Mouse (Mus musculus) erythroid progenitor cell, adult 5-6 weeks (primary cell): ENCODE measurements at regions not wholly inside any gene's neighbourhood (a gene's known extent, or its start where the extent isn't known, plus 50 kb on each side); places are given as distances from the start of the nearest gene placed in this dataset.

ENCODE experiments used
- ATAC-seq: replicated peaks from 2 replicates; pipeline ENCODE4 v1.8.0; 2016; ENCODE audit warnings: moderate number of reproducible peaks, mild to moderate bottlenecking, moderate TSS enrichment, inconsistent platforms; ENCODE audit not compliant: poor library complexity, low FRiP score, severe bottlenecking

DNA sequence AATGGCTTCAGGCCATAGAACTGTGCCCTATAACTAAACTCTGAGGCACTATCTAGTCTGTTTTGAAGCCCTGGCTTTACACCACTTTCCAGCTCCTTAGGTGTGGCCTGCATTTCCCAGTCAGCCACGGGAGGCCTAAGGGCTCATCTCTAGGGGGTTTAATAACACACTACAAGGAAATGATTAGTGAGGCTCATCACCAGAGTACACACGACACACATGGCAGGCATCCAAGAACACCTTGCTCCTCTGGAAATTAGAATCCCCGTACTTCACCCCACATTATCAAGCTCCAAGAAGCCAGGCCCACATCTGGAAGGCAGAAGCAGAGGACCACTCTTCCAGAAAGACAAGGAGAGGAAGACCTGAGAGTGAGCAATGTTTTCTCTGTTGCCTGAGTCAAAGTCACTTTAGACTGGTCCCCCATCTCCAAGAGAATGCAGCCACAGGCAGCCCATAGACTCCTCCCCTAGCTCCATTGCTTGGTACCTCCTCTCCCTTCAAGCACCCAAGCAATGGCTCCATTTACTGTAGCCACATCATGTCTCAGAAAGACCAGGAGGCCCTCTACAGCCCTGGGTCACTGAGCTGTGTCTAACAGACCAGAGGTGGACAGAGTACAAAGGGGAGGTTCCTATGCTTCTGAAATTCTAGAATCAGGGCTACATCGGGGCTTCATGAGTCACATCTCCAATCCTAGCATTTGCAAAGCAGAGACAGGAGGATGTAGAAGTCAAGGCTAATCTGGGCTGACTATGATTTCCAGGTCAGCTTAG lies 204.0 kb upstream of the Spdye4c start:
- no peak for ATAC-seq

DNA sequence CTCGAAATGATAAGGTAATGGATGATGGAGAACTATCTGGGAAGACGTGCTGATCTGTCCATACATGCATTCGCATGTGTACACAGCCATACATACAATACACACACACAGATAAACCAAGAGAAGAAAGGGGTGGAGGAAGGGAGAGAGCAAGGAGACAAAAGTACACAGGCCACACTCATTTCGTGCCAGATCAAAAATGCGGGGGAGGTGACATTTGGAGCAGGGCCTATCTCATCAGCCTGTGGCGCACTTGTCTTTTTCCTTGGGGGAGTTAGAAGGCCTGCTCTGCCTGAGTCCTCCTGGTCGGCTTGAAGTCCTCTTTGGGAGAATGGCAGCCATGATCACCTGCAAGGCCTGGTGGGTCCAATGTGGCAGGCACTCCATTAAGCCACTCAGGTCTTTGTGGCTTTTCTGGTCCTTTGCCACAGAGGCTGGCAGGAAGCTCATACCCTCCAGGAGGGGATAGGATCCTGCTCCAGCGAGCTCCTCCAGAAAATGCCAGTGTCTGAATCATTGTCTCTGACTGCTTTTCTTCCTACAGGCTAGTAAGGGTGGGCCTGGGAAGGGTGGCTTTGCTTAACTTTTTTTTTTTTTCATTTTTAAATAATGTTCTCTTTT lies 203.0 kb upstream of the Spdye4c start:
- no peak for ATAC-seq

DNA sequence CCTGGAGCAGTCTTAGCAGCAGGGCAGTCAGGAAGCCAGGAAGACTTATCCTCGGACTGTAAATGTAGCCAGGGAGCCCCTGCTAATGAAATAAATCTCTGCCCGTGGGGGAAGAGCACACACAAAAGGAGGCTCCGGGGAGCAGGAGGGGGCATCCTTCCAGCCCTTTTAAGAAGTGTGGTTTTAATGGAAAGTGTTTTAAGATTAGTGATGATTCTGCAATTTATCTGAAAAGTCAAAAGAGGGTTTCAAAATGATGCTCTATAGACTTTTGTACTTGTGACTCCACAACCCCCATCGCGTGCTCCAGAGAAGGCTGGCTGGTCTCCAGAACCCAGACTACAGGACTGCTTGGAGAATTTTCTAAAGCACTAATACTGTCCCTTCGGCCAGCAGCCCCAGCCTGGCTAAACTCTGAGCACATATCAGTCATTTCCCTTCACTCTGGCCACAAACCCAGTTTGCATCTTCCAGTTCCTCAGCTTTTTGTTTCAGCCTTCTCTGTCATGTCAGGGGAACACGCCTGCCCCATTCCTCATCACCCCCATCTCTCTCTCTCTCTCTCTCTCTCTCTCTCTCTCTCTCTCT lies 202.0 kb upstream of the Spdye4c start:
- ATAC-seq, result no peak

DNA sequence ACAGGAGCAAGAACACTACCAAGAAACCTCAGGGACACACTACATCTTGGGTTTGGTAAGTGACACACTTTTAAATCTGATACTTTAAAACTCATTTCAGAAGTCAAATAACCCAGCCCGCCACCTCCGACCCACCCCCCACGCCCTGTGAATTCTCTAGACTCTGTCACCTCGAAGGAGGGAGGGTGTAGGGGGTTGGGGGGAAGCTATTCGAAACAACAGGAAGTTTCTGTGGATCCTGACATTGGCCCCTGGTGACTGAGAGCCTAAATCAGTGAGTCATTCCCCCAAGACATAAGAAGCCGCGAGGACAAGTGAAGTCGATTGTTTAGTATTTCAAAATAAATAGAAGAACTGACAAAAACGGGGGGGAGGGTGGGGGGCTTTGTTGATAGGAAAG lies 198.7 kb upstream of the Spdye4c start:
- ATAC-seq, result no peak

DNA sequence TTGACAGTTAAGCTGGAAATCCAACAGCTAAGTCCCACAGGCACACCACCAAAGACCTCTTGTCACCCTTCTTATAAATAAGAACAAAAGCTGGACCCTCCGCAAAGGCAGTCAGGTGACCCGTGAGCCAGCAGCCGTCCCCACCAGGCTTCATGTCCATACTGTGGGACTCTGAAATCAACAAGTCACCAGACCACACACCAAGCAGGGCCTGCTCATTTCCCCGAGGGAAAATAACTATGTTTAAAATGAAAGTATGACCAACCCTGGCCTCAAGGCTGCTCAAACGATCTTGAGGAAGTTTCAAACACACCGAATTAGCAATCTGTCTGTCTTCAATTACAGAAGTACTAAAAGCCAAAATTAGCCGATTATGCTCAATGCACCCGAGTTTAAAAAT lies 197.6 kb upstream of the Spdye4c start:
- no peak for ATAC-seq

DNA sequence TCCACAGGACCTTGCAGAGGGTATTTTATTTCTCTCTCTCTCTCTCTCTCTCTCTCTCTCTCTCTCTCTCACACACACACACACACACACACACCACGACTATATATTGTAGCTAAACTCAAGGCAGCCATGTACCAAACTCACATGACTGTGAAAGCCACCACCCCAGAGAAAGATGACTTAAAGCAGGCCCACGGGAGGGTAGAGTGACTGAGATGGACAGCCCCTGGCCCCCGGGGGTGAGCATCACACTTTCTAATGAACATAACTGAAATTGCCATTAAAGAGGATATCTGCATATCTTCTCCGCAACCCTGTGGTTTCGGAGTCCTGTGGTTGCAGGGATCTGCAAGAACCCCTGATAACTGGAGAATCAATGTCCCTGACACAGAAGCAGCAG lies 197.1 kb upstream of the Spdye4c start:
- no peak for ATAC-seq

DNA sequence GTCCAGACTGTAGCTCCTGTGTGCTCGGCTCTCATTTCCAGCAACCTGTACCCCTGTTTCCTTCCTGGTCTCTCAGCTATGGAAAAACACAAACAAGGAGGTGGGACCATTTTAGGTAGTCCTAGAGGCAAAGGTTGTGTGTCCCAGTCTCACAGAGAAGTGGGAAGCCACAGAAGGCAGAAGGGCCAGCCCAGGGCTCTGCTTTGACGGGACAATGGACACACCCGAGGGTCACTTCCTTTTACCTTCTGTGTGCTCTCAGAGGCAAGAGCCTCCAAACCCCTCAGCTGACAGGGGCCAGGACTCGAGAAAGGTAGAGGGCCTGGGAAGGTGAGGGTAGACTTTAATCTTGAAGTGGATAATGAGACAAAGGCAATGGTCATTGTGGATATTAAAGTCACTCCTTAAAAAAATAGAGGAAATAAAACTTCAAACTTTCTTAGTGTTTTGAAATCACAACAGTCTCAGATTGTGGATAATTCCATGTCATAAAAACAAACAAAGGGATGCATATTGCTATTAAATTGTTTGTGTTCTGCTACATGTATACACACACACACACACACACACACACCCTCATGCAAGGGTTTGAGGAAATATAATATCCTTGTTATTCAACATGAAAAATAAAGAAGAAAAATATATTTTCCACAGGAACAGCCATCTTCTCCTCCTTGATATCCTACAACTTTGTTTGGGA lies 195.6 kb upstream of the Spdye4c start:
- no peak for ATAC-seq

DNA sequence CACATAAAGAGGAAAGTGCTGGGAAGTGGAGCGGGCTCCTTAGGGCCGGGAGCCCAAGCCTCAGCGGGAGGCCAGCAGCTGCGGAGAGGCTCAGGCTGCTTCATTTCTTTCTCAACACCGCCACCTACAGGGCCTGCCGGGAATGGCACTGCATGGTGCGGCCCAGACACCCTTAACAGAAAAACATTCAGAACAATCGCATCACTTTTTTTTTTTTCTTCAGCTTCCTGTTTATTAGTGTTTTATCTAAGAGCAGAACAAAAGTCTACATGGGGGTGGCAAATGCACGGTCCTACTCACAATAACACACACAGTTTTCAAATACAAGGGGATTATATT lies 195.0 kb upstream of the Spdye4c start:
- ATAC-seq, result peak; percentile 68; the same call in 1 of the 2 replicates

DNA sequence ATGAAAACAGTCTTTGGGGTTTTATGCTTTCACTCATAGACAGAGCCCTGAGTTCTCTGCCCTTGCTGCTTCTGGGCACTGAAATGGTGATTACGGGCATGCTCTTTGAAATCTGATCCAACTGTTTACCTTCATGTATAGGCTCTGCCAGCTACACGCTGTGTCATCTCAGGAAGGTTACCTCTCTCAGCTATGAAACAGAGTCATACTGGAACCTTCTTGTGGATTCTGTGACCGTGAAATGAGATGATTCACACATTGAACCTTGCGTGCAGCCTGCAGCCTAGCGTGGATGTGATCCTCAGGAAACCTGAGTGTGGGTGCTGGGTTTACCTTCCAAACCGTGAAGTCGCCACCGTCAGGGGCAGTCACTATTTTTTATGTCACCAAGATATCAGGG lies 189.7 kb upstream of the Spdye4c start:
- no peak for ATAC-seq

DNA sequence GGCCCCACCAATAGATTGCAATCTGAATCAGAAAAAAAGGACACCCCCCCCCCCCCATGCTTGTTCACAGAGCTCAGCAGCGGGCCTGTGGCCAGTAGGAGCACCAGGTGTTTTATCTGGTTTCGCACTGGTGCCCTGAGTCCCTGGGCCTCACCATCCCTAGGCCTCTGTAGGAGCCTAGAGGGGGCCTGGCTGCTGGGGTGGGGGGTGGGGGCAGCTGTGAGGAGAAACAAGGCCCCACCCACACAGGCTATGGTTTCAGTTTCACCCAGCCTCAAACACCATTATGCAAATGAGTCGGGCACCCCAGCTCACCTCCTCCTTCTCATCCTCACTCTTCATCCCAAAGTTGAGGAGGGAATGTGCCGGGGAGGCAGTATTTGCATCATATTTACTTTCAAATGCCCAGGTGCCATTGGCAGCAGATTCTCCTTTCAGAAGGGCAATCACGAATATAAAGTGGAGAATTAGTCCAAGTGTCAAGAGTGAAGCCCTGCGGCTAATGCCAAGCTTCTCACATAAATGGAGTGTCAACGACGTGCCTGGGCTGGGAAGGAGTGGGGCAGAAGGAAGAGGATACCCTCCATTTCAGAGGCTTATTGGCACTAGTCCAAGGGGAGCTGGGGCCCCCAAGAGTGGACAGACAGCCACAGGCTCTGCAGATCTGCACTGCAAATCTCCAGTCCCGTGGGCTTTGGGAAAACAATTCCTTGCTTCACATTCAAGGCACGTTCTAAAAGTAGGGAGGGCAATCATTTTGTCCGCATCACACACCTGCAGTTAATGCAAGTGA lies 187.7 kb upstream of the Spdye4c start:
- ATAC-seq, result no peak

DNA sequence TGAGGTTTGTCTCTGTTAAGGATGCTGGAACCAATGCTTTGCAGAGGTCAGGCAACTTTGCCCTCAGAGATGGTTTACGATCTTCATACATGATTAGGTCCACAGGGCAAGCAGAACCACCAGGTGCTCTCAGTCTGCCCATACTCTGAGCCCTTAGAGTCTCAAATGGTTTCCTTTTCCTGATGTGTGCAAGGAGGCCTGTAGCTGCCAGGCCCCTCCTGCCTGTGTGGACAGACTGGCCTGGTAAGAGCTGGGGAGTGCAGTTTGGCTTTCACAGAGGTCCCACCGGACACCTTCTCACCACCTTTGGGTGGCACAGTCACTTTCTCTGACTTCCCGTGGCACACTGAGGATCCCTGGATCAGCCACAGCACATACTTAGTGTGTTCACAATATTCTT lies 186.6 kb upstream of the Spdye4c start:
- no peak for ATAC-seq

DNA sequence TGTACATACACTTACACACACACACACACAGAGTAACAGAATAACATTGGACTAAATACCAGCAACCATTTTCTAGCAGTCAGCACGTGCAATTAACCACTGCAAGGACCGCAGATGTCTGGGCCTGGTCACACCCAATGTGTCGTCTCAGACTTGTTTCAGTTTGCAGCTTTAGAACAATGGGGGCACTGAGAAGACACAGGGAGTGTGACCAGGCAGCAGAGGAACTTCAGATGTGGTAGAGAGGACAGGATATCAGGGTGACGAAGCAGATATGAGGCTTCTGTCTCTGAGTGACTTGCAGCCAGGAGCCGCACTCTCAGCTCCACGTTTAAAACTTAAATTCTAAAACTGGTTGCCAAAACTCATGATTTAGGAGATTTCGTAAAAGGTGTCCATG lies 183.9 kb upstream of the Spdye4c start:
- ATAC-seq, result no peak

DNA sequence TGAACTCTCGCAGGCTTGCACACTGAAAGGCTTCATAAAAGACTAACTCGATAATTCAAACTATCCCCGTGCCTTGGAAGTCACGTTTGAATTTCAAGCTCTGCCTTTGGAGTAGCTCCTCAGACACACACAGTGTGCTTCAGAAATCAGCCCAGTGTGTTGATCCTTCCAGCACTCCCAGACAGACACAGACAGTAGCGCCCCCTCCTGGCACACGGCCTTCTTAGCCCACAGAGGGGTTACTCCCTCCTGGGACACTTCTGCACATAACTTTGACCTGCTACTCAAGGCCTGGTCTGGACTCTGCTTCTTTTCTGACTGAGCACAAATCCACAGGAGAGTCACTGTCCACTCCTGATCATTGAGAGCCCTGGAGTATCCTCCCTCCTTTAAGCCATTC lies 182.3 kb upstream of the Spdye4c start:
- ATAC-seq, result no peak

DNA sequence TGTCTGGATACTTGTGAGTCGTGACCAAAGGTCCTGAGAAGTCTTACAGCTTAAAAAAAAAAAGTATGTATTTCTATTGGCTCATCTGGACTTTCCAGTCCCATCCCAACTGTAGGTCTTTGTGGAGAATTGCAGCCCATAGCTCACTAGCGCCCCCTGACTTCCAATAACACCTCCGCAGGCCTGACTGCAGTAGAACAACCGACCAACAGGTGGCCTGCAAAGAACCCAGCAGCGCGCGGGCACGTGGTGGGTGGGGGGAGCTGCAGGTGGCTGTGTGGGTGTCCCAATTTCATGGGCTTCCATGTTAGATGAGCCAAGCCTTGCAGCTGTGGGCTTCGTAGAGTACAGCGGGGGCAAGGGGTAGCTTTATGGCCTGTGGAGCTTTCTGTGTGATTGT lies 178.7 kb upstream of the Spdye4c start:
- no peak for ATAC-seq

DNA sequence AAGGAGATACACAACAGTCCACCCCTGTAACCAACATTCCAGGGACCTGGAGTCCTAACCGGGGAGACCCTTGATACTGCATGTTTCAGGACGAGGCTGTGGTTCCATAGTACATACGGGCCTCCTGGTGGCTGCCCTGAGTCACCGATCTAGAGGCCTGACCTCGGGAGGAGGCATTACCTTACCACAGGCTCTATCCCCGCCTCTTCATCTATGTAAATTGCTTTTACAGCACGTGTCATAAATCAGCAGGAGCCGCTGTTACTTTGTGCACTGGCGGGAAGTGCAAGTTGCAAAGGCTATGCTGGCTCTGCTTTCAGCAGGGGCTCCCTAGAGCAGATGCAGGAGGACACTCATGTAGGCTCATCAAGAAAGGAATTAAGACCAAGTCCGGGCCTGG lies 178.0 kb upstream of the Spdye4c start:
- ATAC-seq, result no peak

DNA sequence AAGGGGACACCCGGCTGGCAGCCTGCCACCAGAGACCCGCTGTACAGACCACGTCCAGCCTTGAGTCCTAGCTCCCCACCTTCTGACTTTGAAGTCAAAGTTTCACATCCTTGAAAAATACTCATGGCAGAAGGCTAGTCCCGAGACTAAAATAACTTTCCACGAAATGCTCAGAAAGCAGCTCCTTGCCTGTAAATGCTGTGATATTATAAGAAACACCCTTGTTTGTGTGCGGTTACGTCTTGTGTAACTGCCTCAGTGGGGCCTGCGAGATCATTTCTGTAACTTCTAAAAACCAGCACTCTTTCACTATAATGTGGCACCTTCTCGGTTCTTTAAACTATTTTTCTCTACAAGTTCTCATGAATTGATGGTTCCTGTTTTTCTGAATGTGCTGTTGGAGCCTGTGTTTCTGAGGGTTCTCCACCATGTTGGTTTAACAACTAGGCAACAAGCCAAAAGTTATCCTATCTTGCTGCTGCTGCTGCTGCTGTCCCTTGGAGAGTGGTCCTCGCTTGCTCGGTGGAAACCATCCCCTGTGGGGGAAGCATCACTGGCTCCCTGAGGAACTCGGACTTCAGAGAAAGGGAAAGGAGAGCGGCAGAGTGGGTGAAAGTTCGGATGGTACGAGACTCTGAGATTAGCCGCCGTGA lies 176.3 kb upstream of the Spdye4c start:
- ATAC-seq, result no peak

DNA sequence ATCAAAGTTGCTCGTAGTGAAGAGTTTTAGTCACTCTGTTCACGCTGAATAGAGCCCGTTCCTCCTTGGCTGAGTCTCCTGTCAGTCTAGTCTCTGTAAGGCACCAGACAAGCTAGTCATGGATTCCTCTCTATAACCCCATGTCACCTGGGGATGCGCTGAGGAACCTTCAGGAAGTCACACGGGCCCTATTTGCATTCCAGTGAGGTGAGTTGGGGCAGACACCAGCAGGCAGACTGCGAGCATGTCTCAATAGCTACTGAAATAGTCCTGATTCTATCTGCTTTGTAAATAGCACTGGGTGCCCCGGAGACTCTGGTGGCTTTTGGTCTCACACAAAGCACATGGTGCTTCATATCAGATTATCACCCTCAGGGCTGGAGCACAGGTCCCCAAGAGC lies 174.6 kb upstream of the Spdye4c start:
- ATAC-seq, result no peak

DNA sequence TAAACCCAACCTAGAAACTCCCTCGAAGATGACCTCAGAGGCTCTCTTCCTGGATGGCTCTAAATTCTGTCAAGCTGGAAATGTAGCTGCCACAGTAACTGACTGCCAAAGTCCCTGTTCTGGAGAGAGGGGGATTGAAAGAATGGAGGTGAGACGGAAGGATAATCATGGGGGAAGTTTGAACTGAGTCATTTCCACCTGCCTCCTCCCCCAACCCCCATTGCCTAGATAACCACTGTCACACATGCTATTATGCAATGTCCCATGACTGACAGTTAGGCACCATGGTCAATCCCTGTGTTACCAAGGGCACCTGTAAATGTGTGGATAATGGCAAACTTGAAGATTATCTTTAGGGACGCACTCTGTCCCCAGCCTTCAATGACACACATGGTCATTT lies 172.0 kb upstream of the Spdye4c start:
- no peak for ATAC-seq

DNA sequence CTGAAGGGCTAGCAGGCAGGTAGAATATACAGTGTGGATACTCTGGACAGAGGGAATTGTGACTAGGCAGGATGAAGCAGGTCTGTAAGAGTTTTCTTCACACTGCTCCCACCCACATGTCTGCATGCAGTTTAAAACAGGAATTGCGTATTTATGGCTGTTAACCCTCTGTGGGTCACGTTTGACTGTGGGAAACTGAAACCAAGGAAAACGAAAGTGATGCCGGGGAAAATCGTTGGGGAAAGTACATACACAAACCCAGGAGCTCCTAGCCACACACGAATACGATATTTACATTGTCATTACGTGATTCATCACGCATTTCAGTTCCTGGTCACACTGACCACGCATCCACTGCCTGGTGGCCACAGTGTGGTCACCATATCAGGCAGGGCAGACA lies 170.6 kb upstream of the Spdye4c start:
- no peak for ATAC-seq

DNA sequence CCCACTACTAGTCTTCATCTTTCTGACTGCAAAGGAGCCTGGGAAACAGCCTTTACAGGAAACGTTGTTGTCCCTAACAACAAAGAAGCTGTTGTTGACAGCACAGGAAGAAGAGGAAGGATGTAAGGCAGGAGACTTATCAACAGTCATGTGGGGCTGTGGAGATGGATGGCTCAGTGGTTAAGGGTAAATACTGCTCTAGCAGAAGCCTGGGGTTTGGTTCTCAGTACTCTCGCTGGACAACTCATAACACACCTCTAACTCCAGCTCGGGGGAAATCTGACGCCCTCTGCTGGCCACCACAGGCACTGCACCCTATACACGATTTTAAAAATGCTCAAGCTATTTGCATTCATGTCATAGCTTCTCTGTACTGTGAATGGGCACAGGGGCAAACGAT lies 168.3 kb upstream of the Spdye4c start:
- ATAC-seq, result no peak
